Mouse (Mus musculus) megakaryocyte, embryonic 14.5 days (primary cell): Measurements from ENCODE around the gene Ccdc88c.

ENCODE experiments used
- FLI1 ChIP-seq: IDR thresholded peaks from 2 replicates; pipeline ENCODE4 v1.6.1; 2012; ENCODE audit warnings: low read length, inconsistent platforms, mixed read lengths
- GATA1 ChIP-seq: IDR thresholded peaks from 3 replicates; pipeline ENCODE4 v1.6.1; 2012; ENCODE audit warnings: mixed read lengths, low read length, inconsistent platforms, borderline replicate concordance

DNA sequence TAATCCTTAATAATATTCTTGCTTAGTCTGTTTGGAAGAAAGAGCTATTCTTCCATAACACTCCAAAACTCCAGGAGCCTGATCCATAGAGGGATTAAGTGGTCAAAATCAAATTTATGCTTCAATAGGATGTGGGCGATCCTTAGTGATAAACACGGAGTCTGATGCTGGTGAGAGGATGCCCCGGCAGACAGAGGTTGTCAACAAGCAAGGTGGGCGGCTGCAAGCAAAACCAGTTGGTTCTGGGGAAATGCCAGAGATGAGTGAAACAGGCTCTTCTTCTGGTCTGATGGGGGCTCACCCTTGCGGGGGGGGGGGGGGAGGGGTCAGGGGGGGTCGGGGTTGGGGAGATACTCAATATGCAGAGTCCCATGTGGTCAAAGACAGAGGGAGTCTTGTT lies 152.9 kb downstream of the Ccdc88c start:
- TF ChIP-seq FLI1 (no peak), GATA1 (no peak)
